Mouse (Mus musculus): ENCODE measurements around the gene 2610318N02Rik.
"Not testable (repeated sequence)": the region's sequence is repeated elsewhere in the genome, so short reads cannot be mapped to it uniquely, and the experiment has no call there.

The 2610318N02Rik gene

GRCm38 (mm10) chr16:17124871-17125520 lies at the start of gene 2610318N02Rik:
TSS of gene 2610318N02Rik (minus strand) at chr16:17125167.
- peak; percentile 71 for DNase-seq (ENCODE audit: low read depth)

GRCm38 (mm10) chr16:17168049-17168448 lies 43.1 kb upstream of the 2610318N02Rik start:
- no peak for DNase-seq (ENCODE audit: low read depth)

- DNase-seq (ENCODE audit: low read depth): no peak
Observed at GRCm38 (mm10) chr16:17167179-17167578, 42.2 kb upstream of the 2610318N02Rik start.

GRCm38 (mm10) chr16:17165478-17165877 lies 40.5 kb upstream of the 2610318N02Rik start:
- DNase-seq (ENCODE audit: low read depth): not testable (repeated sequence)

GRCm38 (mm10) chr16:17154346-17154745 lies 29.4 kb upstream of the 2610318N02Rik start:
- no peak for DNase-seq (ENCODE audit: low read depth)

- no peak for DNase-seq (ENCODE audit: low read depth)
Observed at GRCm38 (mm10) chr16:17151874-17152273, 26.9 kb upstream of the 2610318N02Rik start.

- DNase-seq (ENCODE audit: low read depth): no peak
Observed at GRCm38 (mm10) chr16:17150520-17151258, 25.7 kb upstream of the 2610318N02Rik start.

- DNase-seq (ENCODE audit: low read depth): peak; percentile 23
Observed at GRCm38 (mm10) chr16:17148084-17148483, 23.1 kb upstream of the 2610318N02Rik start.

GRCm38 (mm10) chr16:17147391-17147929 lies 22.5 kb upstream of the 2610318N02Rik start:
- peak; percentile 60 for DNase-seq (ENCODE audit: low read depth)

GRCm38 (mm10) chr16:17146772-17147235 lies 21.8 kb upstream of the 2610318N02Rik start, which contains the start of gene Ccdc116:
TSS of gene Ccdc116 (minus strand) at chr16:17147229.
- DNase-seq (ENCODE audit: low read depth): peak; percentile 88

- peak; percentile 20 for DNase-seq (ENCODE audit: low read depth)
Observed at GRCm38 (mm10) chr16:17144339-17144738, 19.4 kb upstream of the 2610318N02Rik start, which contains the start of gene Ydjc. TSS of gene Ydjc (plus strand) at chr16:17144621.

- DNase-seq (ENCODE audit: low read depth): no peak
Observed at GRCm38 (mm10) chr16:17137355-17137754, 12.4 kb upstream of the 2610318N02Rik start.

- DNase-seq (ENCODE audit: low read depth): no peak
Observed at GRCm38 (mm10) chr16:17132906-17133200, 7.9 kb upstream of the 2610318N02Rik start.

GRCm38 (mm10) chr16:17132089-17132905 lies 7.3 kb upstream of the 2610318N02Rik start, which contains the start of gene Sdf2l1:
TSS of gene Sdf2l1 (minus strand) at chr16:17132383.
- DNase-seq (ENCODE audit: low read depth): peak; percentile 95

- peak; percentile 66 for DNase-seq (ENCODE audit: low read depth)
Observed at GRCm38 (mm10) chr16:17131191-17132088, 6.5 kb upstream of the 2610318N02Rik start.

- DNase-seq (ENCODE audit: low read depth): peak; percentile 74
Observed at GRCm38 (mm10) chr16:17127292-17127691, 2.3 kb upstream of the 2610318N02Rik start.

GRCm38 (mm10) chr16:17124119-17124870 lies 672 bp downstream of the 2610318N02Rik start:
- peak; percentile 30 for DNase-seq (ENCODE audit: low read depth)

- DNase-seq (ENCODE audit: low read depth): no peak
Observed at GRCm38 (mm10) chr16:17121569-17121968, 3.4 kb downstream of the 2610318N02Rik start.

GRCm38 (mm10) chr16:17117309-17117799 lies 7.6 kb downstream of the 2610318N02Rik start:
- no peak for DNase-seq (ENCODE audit: low read depth)
